Mouse (Mus musculus) liver, postnatal 0 days (tissue): ENCODE data around the gene Slc5a6.

ENCODE experiments used
- CTCF ChIP-seq: sonication (generic); IDR thresholded peaks from 2 replicates; pipeline ENCODE4 v1.5.1; 2016; ENCODE audit warnings: antibody characterized with exemption, low read depth
- EP300 ChIP-seq: IDR thresholded peaks from 2 replicates; pipeline ENCODE4 v1.6.1; 2016; ENCODE audit warnings: antibody characterized with exemption, low read depth, mild to moderate bottlenecking

GRCm38 (mm10) chr5:31095711-31096480 is 47.2 kb upstream of the Slc5a6 start:
- TF ChIP-seq CTCF (no peak), EP300 (no peak)
